Mouse (Mus musculus): ENCODE data around the gene Ube2b.

Ube2b gene

GRCm38 (mm10) chr11:51937361-51937781 lies 63.2 kb downstream of the Ube2b start:
- DNase-seq (ENCODE audit: low spot score in 2 of 2): no peak

DNA sequence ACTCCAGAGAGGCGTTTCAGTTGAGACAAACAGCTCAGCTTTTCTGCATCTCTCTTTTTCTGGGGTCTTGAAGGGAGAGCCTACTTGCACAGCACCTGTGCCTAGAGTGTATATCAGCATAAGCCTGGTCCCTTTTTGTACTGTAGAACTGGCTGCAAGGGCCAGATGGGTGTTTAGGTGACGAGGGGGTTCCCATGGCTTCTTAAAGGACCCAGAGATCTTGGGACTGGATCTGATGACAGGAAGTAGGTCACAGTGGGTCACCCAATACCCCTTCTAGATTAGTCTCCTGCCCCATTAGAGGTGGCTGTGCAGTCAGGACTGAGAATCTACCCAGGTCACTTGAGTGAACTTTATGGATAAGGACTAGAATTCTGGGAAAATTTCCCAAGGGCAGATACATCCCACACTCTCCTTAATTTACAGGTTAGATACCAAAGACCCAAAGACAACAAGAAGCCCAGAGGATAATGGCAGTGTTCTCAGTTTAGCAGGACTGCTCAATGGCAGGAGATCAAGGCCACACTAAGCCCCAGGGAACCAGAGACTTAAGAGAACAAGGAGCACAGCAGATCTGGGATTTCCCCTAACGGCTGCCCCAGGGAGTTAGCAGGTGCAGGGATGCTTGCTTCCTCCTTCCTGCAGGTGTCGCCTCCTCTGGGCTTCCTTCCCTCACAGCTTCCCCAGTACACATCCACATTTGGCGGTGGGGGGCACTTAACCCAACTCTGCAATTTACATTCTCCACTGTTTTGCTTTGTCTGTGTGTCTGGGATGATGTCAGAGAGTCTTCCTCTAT lies 64.7 kb downstream of the Ube2b start:
- peak; percentile 65 to 75 for DNase-seq (ENCODE audit: low spot score in 2 of 2)
